Mouse (Mus musculus) forebrain, embryonic 11.5 days (tissue): ENCODE results near the gene C2cd4d. TPM values are rescaled to one million over a fixed set of nuclear protein-coding genes. Genes with fewer than 3 reads are reported as not detected.

Experiments
- ATAC-seq: fragments of 200-750 bp; cut with Nextera tagmentation; replicated peaks from 2 replicates; pipeline ENCODE4 v1.8.0; 2017; ENCODE audit warnings: moderate TSS enrichment; ENCODE audit not compliant: low FRiP score
- DNase-seq: peaks from one replicate; pipeline ENCODE4 v3.0.0-alpha.2; 2017; ENCODE audit warnings: low spot score
- H3K27ac ChIP-seq: fragments of 300-500 bp; sonication (generic); 2 replicates; pipeline ENCODE4 v1.5.1; 2014; ENCODE audit warnings: low read depth, low read length
- H3K27me3 ChIP-seq: fragments of 300-500 bp; sonication (generic); 2 replicates; pipeline ENCODE4 v1.6.1; 2014; ENCODE audit warnings: mild to moderate bottlenecking, low read length, mixed read lengths; ENCODE audit not compliant: control insufficient read depth, insufficient read depth
- H3K36me3 ChIP-seq: fragments of 300-500 bp; sonication (generic); 2 replicates; pipeline ENCODE4 v1.6.1; 2014; ENCODE audit warnings: mild to moderate bottlenecking, low read length, moderate library complexity, mixed read lengths; ENCODE audit not compliant: control insufficient read depth, insufficient read depth
- H3K4me1 ChIP-seq: fragments of 300-500 bp; sonication (generic); replicated peaks from 2 replicates; pipeline ENCODE4 v1.6.1; 2014; ENCODE audit warnings: low read length, mixed read lengths; ENCODE audit not compliant: control insufficient read depth, insufficient read depth
- H3K4me2 ChIP-seq: fragments of 300-500 bp; sonication (generic); 2 replicates; pipeline ENCODE4 v1.6.1; 2014; ENCODE audit warnings: low read depth, mild to moderate bottlenecking, low read length, moderate library complexity, mixed read lengths; ENCODE audit not compliant: severe bottlenecking
- H3K4me3 ChIP-seq: fragments of 300-500 bp; sonication (generic); 2 replicates; pipeline ENCODE4 v1.5.1; 2014; ENCODE audit warnings: low read depth, low read length
- H3K9ac ChIP-seq: fragments of 300-500 bp; sonication (generic); 2 replicates; pipeline ENCODE4 v1.6.1; 2014; ENCODE audit warnings: low read length
- H3K9me3 ChIP-seq: fragments of 300-500 bp; sonication (generic); 2 replicates; pipeline ENCODE4 v1.6.1; 2016; ENCODE audit warnings: low read length, mixed read lengths; ENCODE audit not compliant: control insufficient read depth
- WGBS: fragments of 180-500 bp; shearing (Covaris S2); extraction: QIAGEN DNeasy Blood & Tissue Kit; methylation state at CpG from one replicate; pipeline ENCODE4 v1.1.7; 2014; 5-methylcytosine and 5-hydroxymethylcytosine counted together
- polyA plus RNA-seq: library from polyadenylated mRNA; unstranded; fragments of >200 nt; fragmentation: Nextera tagmentation; extraction: Ambion mirVana; gene quantifications from 2 replicates; pipeline ENCODE4 v1.2.1, GENCODE M21; 2014

Gene C2cd4d
- 0.94 and 2.1 TPM in 2 replicates for polyA plus RNA-seq

DNA sequence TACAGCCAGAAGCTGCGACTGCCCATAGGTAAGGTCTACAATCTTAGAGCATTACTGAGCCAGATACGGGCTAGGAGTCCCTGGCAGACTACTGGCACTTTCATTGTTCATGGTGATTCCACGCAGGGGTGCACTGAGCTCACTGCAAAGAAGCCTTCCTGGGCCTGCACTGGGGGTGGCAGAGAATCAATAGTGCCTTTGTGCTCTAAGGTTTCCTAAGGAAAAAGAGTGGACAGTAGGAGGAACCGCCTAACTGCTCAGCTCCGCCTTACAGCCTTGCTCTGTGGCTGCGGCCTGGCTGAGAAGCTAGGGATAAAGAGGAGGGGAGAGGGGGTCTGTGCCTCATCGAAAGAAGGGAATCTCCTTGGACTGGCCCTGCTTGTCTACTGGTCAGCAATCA is at the start of gene C2cd4d:
Gene C2cd4d (plus strand): TSS at position 301 of the 400 bp plus-strand sequence.
- H3K9me3 ChIP-seq = no peaks in the 10 kb centered on the region; the same call in 1 of the 2 replicates
- peak within 1 kb of the TSS; percentile 74 for H3K9ac ChIP-seq
- H3K4me2 ChIP-seq = peak within 1 kb of the TSS; percentile 85
- no peaks in the 10 kb centered on the region for H3K36me3 ChIP-seq
- peaks cover 9% of the 10 kb centered on the region; the same call in 1 of the 2 replicates for H3K4me1 ChIP-seq
- peaks cover 19% of the 10 kb centered on the region for H3K27me3 ChIP-seq
- no peak within 1 kb of the TSS for H3K27ac ChIP-seq
- 23% methylated on average over 7 of the region's 7 CpGs for WGBS
- ATAC-seq = no peak
- no peak for DNase-seq
- H3K4me3 ChIP-seq = peak within 1 kb of the TSS; percentile 52

DNA sequence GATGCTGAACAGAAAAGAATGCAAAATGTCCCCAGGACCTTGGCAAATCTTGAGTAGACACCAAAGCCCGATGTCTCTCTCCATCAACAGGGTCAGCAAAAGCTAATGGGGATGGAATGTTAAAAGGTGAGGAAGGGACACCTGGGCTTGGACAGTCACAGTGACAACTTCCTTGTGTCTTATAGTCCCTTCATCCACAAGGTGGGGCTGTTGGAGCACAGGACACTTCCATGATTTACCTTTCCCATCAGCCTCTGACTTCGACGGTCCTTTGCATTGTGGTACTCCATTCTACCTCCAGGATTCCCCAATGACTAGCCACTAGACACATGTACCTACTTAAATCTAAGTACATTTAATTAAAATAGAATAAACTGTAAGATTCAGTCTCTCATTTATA is 33.6 kb upstream of the C2cd4d start:
- no peak for ATAC-seq
- no peaks in the 10 kb centered on the region for H3K4me1 ChIP-seq
- H3K9me3 ChIP-seq = no peaks in the 10 kb centered on the region
- DNase-seq = no peak
- 65% methylated on average over 3 of the region's 3 CpGs for WGBS
- H3K4me3 ChIP-seq = no peak overlapping the region
- H3K36me3 ChIP-seq = no peaks in the 10 kb centered on the region
- no peak overlapping the region for H3K4me2 ChIP-seq
- H3K9ac ChIP-seq = no peak overlapping the region
- no peaks in the 10 kb centered on the region for H3K27me3 ChIP-seq
- no peak overlapping the region for H3K27ac ChIP-seq

DNA sequence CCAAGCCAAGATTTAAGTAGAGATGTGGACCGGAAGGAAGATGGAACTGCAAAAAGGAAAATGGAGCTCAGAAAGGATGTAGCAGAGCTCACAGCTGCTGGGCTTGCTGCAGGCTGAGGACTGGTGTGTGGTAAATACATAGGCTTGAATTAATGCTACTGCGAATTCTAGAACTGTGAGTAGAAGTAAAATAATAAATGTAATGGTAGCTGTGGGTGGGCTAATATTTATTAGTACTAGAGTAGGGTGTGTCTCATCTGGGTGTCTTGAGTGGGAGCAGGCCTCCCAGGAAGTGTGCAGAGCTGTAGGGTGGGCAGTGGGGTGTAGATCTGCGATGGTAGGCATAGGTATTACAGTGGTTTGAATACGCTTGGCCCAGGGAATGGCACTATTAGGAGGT is 27.8 kb upstream of the C2cd4d start:
- 91% methylated on average over 4 of the region's 4 CpGs for WGBS
- H3K4me1 ChIP-seq = no peaks in the 10 kb centered on the region
- no peak overlapping the region for H3K27ac ChIP-seq
- H3K4me2 ChIP-seq = no peak overlapping the region
- DNase-seq (no peak), ATAC-seq (no peak)
- no peak overlapping the region for H3K9ac ChIP-seq
- no peaks in the 10 kb centered on the region for H3K9me3 ChIP-seq
- H3K4me3 ChIP-seq = no peak overlapping the region
- no peaks in the 10 kb centered on the region for H3K36me3 ChIP-seq
- no peaks in the 10 kb centered on the region for H3K27me3 ChIP-seq

DNA sequence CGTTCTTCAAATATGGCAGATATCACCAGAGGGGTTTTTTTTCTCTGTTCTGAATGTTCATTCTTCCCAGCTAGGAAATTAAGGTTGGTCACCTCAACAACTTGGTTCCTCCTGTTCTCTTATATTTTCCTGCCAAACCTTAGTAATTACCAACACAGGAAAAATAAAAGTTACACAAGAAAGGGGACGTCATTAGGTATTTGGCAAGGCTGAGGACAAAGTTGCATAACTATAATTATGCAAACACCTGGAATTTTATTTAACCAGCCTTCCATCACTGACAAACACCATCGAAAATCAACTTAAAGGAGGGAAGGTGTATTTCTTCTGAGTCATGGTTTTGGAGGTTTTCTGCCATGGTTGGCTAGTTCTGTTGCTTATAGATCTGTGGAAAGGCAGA is 23.7 kb upstream of the C2cd4d start:
- DNase-seq (no peak), ATAC-seq (no peak)
- Histone ChIP-seq H3K4me2 (no peak overlapping the region), H3K27ac (no peak overlapping the region), H3K9me3 (no peaks in the 10 kb centered on the region), H3K27me3 (no peaks in the 10 kb centered on the region), H3K9ac (no peak overlapping the region), H3K4me1 (no peaks in the 10 kb centered on the region), H3K36me3 (no peaks in the 10 kb centered on the region), H3K4me3 (no peak overlapping the region)
- WGBS = 94% methylated on average over 3 of the region's 3 CpGs

DNA sequence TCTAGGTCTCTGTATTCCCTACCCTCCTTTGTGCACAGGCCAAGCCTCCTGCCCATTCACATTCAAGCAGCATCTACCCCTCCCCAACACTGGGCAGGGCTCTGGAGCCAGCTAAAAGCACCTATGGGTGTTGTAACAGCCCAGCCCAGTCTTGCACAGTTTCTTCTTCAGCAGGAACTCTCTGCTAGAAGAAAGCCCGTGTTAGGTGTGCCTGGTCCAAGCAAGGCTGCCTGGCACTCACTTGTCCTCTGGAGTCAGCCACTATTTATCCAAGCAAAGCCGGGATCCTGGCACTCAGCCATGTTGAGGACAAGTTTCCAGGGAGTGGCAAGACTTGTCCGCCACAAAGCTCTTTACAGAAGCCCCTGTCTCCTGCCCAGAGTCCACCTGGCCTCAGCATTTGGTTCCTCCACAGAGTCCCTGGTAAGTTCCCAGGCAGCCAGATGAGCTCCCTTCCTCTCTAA is 20.2 kb upstream of the C2cd4d start, which contains the start of gene Them5:
Gene Them5 (plus strand): TSS at position 141 of the 464 bp plus-strand sequence.
- Histone ChIP-seq H3K27ac (no peak within 1 kb of the TSS), H3K4me3 (no peak within 1 kb of the TSS), H3K36me3 (no peaks in the 10 kb centered on the region), H3K9me3 (no peaks in the 10 kb centered on the region), H3K9ac (no peak within 1 kb of the TSS), H3K4me1 (no peaks in the 10 kb centered on the region), H3K4me2 (no peak within 1 kb of the TSS), H3K27me3 (no peaks in the 10 kb centered on the region)
- no peak for DNase-seq
- ATAC-seq = no peak
- WGBS = 75% methylated on average over 3 of the region's 3 CpGs

DNA sequence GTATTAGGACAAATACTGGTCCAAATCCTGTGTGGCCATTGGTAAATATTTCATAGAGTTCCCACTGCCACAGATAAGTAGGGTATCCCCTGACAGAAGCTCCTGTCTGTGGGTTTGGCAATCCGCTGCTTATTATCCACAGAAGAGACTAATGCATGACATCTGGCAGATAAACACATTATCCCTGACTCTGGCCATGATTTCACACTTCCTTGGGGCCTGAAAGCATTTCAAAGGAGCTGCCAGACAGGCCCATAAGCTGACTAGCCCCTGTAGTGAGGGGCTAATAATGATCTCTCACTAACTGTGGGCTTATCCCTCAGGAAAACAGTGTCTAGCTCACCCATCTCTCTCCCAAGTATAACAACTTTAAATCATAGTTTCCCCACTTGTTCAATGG is 19.7 kb upstream of the C2cd4d start:
- H3K36me3 ChIP-seq = no peaks in the 10 kb centered on the region
- WGBS = 70% methylated on average over 1 of the region's 1 CpGs
- ATAC-seq = no peak
- H3K4me1 ChIP-seq = no peaks in the 10 kb centered on the region
- no peaks in the 10 kb centered on the region for H3K27me3 ChIP-seq
- H3K9ac ChIP-seq = no peak overlapping the region
- no peaks in the 10 kb centered on the region for H3K9me3 ChIP-seq
- no peak overlapping the region for H3K4me2 ChIP-seq
- no peak overlapping the region for H3K27ac ChIP-seq
- no peak for DNase-seq
- no peak overlapping the region for H3K4me3 ChIP-seq

DNA sequence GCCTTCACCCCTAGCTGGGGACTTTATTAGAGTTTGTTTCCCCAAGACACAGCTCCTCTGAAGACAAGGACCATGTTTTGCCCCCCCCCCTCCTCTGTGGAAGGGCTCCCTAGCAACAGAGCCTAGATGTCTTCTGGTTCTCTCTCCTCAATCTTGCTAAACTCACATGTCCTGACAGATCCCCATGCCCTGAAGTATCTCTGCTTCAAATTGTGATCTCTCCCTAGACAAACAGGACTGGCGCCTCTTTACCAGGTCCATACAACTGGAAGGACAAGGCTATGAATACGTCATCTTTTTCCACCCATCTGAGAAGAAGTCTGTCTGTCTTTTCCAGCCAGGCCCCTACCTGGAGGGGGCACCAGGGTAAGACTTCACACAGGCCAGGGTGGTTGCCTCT is 18.1 kb upstream of the C2cd4d start:
- H3K9ac ChIP-seq = no peak overlapping the region
- DNase-seq = no peak
- H3K4me1 ChIP-seq = no peaks in the 10 kb centered on the region
- no peaks in the 10 kb centered on the region for H3K9me3 ChIP-seq
- no peak overlapping the region for H3K27ac ChIP-seq
- no peak overlapping the region for H3K4me3 ChIP-seq
- H3K36me3 ChIP-seq = no peaks in the 10 kb centered on the region
- no peaks in the 10 kb centered on the region for H3K27me3 ChIP-seq
- no peak overlapping the region for H3K4me2 ChIP-seq
- no peak for ATAC-seq
- 87% methylated on average over 2 of the region's 2 CpGs for WGBS

DNA sequence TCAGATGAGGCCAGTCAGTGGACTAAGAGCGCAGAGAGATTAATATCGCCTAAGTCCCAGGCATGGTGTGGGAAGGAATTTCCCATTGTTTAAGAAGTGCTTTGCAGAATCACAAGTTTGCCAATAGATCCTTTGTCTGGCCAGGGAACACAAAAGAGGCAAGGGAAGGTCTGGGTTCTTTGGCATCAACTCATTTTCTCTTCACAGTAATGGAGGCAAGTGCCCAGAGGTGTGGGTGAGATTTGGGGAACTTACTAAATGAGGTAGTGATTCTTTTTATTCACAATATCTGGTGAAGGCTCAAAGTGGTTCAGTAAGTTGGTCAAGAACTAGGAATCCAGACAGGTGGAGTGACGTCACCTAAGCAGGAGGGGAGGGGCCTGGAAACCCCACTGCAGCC is 17.3 kb upstream of the C2cd4d start:
- H3K4me1 ChIP-seq = no peaks in the 10 kb centered on the region
- ATAC-seq (no peak), DNase-seq (no peak)
- 59% methylated on average over 3 of the region's 3 CpGs for WGBS
- H3K4me3 ChIP-seq = no peak overlapping the region
- H3K27ac ChIP-seq = no peak overlapping the region
- H3K9me3 ChIP-seq = no peaks in the 10 kb centered on the region
- H3K36me3 ChIP-seq = no peaks in the 10 kb centered on the region
- no peaks in the 10 kb centered on the region for H3K27me3 ChIP-seq
- no peak overlapping the region for H3K9ac ChIP-seq
- no peak overlapping the region for H3K4me2 ChIP-seq

DNA sequence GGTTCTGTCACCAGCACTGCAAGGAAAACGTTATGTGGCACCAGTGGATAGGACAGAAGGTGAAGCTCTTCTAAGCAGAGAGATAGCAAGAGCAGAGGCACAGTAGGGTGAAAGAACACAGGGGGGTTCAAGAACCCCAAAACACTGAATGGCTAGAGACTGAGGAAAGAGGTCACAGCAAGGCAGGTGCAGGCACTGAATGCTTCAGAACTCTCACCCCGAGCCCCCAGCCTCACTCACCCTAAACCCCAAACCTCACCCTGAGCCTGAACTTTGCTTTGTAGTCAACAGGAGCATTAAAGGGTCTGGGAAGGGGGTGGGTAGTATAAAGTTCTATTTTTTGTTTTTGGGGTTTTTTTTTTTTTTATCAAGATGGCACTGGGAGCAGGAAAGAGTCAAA is 14.1 kb upstream of the C2cd4d start:
- no peaks in the 10 kb centered on the region for H3K27me3 ChIP-seq
- no peak overlapping the region for H3K27ac ChIP-seq
- no peak overlapping the region for H3K9ac ChIP-seq
- no peaks in the 10 kb centered on the region for H3K4me1 ChIP-seq
- WGBS = 88% methylated on average over 2 of the region's 2 CpGs
- ATAC-seq (no peak), DNase-seq (no peak)
- no peaks in the 10 kb centered on the region for H3K36me3 ChIP-seq
- no peak overlapping the region for H3K4me3 ChIP-seq
- no peak overlapping the region for H3K4me2 ChIP-seq
- H3K9me3 ChIP-seq = no peaks in the 10 kb centered on the region
